Mouse (Mus musculus) adrenal gland, postnatal 10 days (tissue): ENCODE measurements at regions not wholly inside any gene's neighbourhood (a gene's known extent, or its start where the extent isn't known, plus 50 kb on each side); places are given as distances from the start of the nearest gene placed in this dataset.

Source experiments
- DNase-seq: peaks from one replicate; pipeline ENCODE4 v3.0.0; 2021; ENCODE audit warnings: mixed read lengths

GRCm38 (mm10) chr4:140320120-140320921, 73.7 kb upstream of the Igsf21 start:
- DNase-seq: no peak

DNA sequence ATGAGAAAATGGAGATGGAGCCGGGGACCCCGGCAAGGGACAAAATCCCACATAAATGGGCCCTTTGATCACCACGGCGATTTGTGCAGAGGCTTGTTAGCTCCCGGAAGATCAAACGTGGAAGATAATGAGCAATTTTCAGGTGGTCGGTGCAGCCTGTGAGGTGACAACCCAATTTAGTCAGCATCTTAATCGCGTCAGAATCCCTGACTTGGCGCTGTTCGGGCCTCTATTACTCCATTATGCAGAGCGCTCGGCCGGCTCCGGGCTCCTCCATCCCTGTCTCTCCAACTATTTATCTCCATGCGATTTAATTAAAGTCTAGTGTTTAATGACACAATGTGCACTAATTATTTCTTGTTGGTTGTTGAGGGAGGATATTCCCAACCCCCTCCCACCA, 66.1 kb upstream of the Igsf21 start:
- DNase-seq: no peak

DNA sequence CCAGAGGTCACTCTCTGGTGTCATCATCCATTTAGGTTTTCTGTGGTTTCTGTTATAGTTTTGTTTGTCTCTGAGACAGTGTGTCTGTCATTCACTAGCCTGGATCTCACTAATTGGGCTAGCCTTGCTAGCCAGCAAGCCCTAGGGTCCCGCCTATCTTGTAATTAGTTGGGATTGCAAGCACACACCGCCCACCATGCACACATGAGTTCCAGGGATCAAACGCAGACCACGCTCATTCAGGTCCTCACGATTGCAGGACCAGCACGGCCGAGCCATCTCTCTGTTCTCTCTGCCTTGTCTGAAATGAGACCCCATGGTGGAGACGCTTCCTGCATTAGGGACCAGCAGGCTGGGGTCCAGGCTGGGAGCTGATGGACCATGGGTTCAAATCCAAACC, 60.9 kb upstream of the Igsf21 start:
- no peak for DNase-seq

DNA sequence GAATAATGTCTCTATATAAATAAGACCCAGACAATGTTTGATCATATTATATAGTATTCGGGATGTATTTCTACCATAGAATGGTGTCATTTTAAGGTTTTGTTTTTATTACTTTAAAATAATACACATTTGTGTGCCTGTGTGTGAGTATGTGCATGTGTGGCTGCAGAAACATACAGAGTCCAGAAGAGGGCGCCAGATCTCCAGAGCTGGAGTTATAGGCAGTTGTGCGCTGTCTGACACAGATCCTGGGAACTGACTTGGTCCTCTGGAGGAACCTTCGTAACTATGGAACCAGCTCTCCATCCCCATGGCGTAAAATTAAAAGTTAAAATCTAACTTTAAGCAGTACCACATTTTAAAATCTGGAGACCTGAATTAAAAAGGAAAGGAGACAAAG, 58.4 kb upstream of the Igsf21 start:
- no peak for DNase-seq

GRCm38 (mm10) chr4:140301661-140302060, 55.1 kb upstream of the Igsf21 start:
- no peak for DNase-seq

- DNase-seq: no peak
Observed at GRCm38 (mm10) chr4:140297912-140298620, 51.5 kb upstream of the Igsf21 start.
